Mouse (Mus musculus): ENCODE data around the gene Kdsr.

Gene Kdsr

GRCm38 (mm10) chr1:106695649-106696048 is 63.9 kb downstream of the Kdsr start:
- no peak for DNase-seq (ENCODE audit: low spot score)

DNA sequence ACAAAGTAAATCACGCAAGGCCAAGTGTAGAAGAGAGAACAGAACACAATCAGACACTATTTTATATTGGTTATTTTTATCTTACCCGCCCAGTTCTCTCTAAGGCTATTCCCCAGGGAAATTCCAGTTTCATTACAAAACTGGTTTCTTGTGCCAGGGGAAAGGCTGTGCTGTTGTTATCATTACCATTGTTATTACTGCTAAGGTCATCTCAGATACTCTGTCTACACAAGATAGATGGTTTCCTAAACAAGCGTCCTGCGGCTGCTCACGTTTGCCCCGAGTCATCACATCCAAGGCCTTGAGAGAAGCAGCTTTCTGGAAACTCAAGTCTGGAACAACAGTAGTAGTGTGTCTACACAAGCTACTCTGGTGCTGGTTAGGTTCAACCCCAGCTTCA is 65.2 kb downstream of the Kdsr start:
- DNase-seq (ENCODE audit: low spot score), result no peak

DNA sequence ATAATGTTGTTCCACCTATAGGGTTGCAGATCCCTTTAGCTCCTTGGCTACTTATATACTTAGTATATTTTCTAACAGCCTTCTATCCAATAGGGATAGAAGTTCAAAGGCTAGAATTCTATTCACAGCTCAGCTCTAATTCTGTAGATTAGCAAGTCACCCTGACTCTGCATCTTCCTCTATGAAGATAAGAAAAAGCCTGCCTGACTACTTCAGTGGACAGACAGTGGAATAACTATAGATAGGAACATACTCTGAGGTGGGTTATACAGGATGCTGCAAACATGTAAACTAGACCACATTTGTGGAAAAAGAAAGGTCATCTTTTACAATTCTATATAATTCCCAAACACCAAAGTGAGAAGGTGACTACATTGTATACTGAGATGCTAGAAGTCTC is 66.9 kb downstream of the Kdsr start:
- DNase-seq (ENCODE audit: low spot score), result no peak

DNA sequence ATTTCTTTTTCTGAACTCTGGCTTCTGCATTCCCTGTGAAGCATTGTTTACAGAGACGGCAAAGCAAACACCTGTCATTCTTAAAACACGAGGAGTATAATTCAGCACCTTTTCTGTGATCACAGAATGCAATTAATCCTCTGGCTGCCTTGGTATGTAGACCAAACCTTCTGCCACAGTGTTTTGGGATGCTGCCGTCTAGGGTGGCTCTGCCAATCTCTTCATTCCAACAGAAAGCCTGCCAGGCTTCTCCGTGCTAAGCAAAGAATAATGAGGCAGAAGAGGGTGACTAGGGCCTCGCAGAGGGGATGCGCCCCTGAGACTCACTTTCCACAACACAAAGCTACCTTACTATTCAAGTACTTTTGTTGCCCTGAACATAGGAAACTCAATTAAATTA is 68.6 kb downstream of the Kdsr start:
- DNase-seq (ENCODE audit: low spot score), result no peak

- DNase-seq (ENCODE audit: low spot score), result no peak
Measured at GRCm38 (mm10) chr1:106688161-106688516, 71.4 kb downstream of the Kdsr start.

DNA sequence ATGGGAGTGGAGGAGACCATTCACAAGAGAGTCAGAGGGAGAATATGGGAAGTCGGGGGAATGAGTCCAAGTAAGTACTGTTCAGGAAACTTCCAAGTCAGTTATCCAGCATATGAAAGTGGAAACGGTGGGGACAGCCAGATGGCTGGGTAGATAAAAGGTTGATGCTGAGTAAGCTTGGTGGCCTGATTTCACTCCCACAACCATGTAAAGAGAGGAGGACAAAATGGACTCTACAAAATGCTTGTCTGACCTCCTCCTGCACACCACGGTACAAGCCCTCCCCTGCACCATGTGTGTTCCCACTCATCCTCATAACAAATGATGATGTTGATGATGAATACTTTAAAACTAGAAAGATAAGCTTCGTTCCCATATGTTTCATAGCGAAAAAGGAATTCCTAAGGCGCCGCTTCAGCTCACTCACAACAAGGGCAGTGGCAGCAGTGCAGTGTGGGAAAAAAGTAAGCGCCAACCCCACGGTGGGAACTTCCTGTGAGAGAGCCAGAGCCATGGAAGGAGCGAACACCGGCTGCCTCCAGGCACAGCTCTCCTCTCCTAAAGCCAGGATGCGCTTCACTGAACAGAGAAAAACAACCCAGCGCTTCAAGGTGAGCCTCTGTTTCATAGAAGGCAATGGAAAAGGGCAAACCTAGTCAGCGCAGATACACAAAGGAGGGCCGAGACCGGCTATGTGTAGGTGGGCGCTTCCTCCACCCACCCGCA is 71.9 kb downstream of the Kdsr start:
- no peak for DNase-seq (ENCODE audit: low spot score)

DNA sequence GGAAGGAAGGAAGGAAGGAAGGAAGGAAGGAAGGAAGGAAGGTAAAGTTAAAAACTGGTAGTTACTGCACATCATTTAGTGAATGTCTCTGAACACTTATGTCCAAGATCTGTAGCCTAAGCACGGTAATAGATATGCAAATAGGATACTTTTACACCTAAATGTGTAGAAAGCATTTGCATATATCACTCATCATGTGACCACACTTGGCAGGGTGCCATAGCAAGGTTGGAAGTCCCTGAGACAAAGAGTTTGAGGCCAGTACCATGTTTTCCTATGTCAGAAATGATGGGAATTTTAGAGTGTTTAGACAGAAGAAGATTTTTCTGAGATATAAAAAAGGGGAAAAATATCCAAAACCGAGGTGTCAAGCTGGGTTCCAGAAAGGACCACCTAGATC is 73.8 kb downstream of the Kdsr start:
- DNase-seq (ENCODE audit: low spot score), result no peak

DNA sequence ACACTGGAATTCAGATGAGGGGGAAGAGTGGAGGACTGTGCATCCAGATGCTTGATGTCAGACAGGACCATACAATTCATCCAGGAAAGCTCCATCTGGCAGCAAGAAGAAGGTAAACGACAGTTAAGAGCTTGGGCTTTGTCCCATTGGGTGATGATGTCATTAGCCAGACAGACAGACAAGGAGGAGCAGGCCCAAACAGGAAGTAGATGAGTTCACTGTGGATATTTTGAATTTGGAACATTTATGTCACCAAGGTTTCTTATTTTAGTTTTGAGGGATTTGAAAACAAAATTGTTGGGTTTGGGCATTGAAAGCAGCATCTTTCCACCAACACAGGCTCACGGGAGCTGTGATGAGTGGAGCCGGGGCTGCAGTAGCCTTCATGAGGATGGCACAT is 75.0 kb downstream of the Kdsr start:
- DNase-seq (ENCODE audit: low spot score), result no peak

DNA sequence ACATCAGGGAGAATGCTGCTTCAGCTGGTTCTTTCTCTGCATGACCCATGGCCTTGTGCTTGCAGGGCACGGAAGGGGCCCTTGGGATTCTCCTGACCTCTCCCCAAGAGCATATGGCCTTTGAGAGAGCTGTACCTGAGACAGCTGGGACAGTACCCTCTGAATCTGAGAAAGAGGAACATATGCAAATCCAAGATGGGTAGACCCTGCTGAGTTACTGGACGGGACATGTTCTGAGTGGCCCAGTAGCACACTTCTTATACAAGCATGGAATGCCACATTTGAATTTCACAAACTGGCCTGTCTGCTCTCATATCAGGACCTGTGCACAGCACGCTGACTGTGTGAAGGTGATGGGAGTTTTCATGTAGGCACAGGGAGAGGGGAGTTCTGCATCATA is 76.7 kb downstream of the Kdsr start:
- no peak for DNase-seq (ENCODE audit: low spot score)

DNA sequence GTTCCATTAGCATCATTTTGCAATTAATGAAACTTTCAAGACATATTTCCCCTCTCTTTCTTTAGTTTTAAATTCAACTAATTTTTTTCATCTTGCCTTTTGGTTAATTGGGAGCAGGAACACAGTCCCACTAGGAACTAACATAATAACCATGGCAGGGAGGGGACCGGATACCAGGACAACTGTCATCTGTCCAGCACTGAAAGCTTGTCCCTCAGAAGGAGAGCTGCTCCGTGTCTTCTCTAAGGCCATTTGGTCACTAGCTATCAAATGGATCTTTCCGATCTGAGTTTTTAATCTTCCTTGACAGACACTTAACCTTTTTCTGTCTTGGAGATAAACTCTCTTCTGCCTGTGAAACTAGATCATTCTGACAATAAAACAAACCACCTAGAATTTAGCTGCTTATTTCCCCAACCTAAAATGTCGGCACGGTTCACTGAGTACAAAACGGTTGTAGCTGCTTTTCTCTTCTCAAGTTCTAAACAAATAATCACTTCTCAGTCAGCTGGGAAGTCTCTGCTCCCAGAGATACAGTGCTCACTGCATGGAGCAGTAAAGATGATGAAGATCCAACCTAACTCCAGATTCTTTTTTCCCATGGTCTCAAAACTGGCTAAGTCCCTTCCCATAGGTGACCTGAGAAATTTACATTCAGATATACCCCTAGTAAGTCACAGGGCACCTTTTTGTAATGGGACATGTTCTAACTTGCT is 79.6 kb downstream of the Kdsr start:
- no peak for DNase-seq (ENCODE audit: low spot score)

DNA sequence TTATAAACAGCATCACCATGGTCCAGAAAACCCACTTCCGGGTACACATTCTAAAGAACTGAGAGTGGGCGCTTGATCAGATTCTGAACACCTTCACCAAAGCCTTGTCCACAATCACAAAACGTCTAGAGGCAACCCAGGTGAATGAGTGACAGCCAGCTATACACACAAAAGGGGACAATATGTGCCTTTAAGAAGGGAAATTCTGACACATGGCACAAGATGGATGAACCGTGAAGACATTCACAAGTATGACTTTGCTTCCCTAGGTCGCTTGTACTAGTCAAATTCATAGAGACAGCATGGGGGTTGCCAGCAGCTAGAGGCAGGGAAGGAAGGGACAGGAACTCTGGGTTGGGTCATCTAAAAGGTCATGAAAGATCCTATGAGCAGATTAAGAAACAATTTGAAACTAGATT is 81.5 kb downstream of the Kdsr start:
- no peak for DNase-seq (ENCODE audit: low spot score)

All from spleen, adult 12 weeks (tissue).